Mouse (Mus musculus) liver, postnatal 0 days (tissue): ENCODE measurements at regions not wholly inside any gene's neighbourhood (a gene's known extent, or its start where the extent isn't known, plus 50 kb on each side); places are given as distances from the start of the nearest gene placed in this dataset.

ENCODE experiments used
- CTCF ChIP-seq: sonication (generic); IDR thresholded peaks from 2 replicates; pipeline ENCODE4 v1.5.1; 2016; ENCODE audit warnings: antibody characterized with exemption, low read depth
- EP300 ChIP-seq: IDR thresholded peaks from 2 replicates; pipeline ENCODE4 v1.6.1; 2016; ENCODE audit warnings: antibody characterized with exemption, low read depth, mild to moderate bottlenecking

DNA sequence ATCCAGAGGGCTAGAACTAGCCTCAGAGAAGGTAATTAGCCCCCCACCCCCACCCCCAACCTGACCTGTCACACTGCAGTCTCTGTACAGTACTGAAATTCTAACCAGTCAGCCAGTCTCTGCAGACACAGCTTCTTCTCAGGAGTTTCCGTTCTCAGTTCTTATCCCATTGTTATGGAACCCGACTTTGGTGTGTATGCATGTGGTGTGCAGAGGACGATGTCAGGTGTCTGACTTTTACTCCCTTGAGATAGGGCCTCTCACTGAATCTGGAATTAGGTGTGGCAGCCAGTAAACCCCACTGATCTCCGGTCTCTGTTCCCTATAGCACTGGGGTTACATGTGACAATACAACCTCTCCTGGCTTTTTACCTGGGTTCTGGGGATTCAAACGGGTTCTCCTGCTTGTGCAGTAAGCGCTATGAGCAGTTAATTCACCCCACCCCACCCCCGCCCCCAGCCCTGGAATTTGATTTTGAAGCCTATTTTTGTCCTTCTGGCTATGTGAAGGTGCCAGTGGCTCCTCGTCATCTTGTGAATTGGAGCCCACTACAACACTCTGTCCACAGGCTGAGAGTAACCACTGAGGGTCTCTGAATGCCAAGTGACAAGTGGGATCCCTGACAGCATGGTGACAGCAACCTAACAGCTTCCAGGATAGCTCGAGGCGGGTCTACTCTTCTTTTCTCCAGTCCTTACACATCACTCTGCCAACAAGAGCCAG is 429.4 kb downstream of the Fut8 start:
- TF ChIP-seq CTCF (no peak), EP300 (no peak)
